Mouse (Mus musculus) liver, adult 2 months (tissue): ENCODE data around the gene Tex29. TPM values are rescaled to one million over a fixed set of nuclear protein-coding genes. Genes with fewer than 3 reads are reported as not detected.

Source experiments
- DNase-seq: peaks from one replicate; pipeline ENCODE4 v3.0.0-alpha.2; 2011; ENCODE audit warnings: low read depth, low spot score; ENCODE audit errors: extremely low read depth
- H3K27ac ChIP-seq: fragments of 200-500 bp; replicated peaks from 2 replicates; pipeline ENCODE4 v1.5.1; 2012; ENCODE audit warnings: low read depth, mild to moderate bottlenecking, control low read depth, inconsistent platforms, low read length; ENCODE audit not compliant: insufficient read depth
- H3K27me3 ChIP-seq: fragments of 200-500 bp; 2 replicates; pipeline ENCODE4 v1.6.1; 2012; ENCODE audit warnings: mild to moderate bottlenecking, moderate library complexity, low read length, inconsistent platforms; ENCODE audit not compliant: control insufficient read depth, insufficient read depth
- H3K36me3 ChIP-seq: fragments of 200-500 bp; 2 replicates; pipeline ENCODE4 v1.6.1; 2012; ENCODE audit warnings: low read length, inconsistent platforms; ENCODE audit not compliant: control insufficient read depth, insufficient read depth
- H3K4me1 ChIP-seq: fragments of 200-500 bp; 2 replicates; pipeline ENCODE4 v1.6.1; 2011; ENCODE audit warnings: low read length; ENCODE audit not compliant: control insufficient read depth, insufficient read depth
- H3K4me3 ChIP-seq: fragments of 200-500 bp; 2 replicates; pipeline ENCODE4 v1.5.1; 2011; ENCODE audit warnings: low read depth, mild to moderate bottlenecking, control low read depth, low read length, moderate library complexity; ENCODE audit not compliant: insufficient read depth
- H3K79me2 ChIP-seq: fragments of 200-500 bp; 2 replicates; pipeline ENCODE4 v1.6.1; 2012; ENCODE audit warnings: inconsistent platforms, mild to moderate bottlenecking, low read length, moderate library complexity; ENCODE audit not compliant: control insufficient read depth, insufficient read depth
- H3K9ac ChIP-seq: fragments of 200-500 bp; 2 replicates; pipeline ENCODE4 v1.6.1; 2012; ENCODE audit warnings: low read depth, mild to moderate bottlenecking, control low read depth, inconsistent platforms, low read length
- CTCF ChIP-seq: fragments of 200-500 bp; IDR thresholded peaks from 2 replicates; pipeline ENCODE4 v1.5.1; 2011; ENCODE audit warnings: low read depth, low read length, control low read depth
- POLR2A ChIP-seq: fragments of 200-500 bp; IDR thresholded peaks from 2 replicates; pipeline ENCODE4 v1.6.1; 2011; ENCODE audit warnings: low read length, control low read depth; ENCODE audit not compliant: insufficient read depth; ENCODE audit errors: extremely low read depth
- WGBS: fragments of 180-500 bp; shearing (Covaris S2); methylation state at CpG from one replicate; pipeline ENCODE4 v1.1.7; 2018; 5-methylcytosine and 5-hydroxymethylcytosine counted together
- polyA plus RNA-seq: library from polyadenylated mRNA; depleted of rRNA; stranded (reverse); fragments of >200 nt; gene quantifications from 2 replicates; pipeline ENCODE4 v1.2.3, GENCODE M21; 2012
- total RNA-seq: library from RNA; depleted of rRNA; stranded (reverse); fragments of >200 nt; gene quantifications from 2 replicates; pipeline ENCODE4 v1.2.3, GENCODE M21; 2014

The Tex29 gene
- total and polyA plus RNA-seq, 2 experiments, result not detected

DNA sequence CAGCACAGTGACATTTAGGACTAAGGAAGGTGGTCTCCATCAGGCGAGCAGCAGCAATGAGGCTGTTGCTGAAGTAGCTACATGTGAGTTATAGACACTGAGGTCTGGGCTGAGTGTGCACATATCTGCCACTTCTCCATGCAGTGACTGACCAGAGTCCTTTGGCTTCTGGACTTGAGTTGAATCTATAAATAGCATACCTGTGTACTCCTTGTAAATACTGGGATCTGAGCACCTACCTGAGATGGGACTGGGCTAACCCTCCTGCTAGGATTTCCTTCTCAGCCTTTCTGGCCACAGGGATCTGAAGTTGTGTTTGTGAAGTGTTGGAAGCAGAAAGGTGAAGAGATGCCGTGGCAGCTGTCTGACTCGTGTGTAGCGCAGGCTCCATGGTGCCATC is 7.1 kb upstream of the Tex29 start:
- H3K9ac ChIP-seq, result no peak overlapping the region
- peaks cover 19% of the 10 kb centered on the region for H3K36me3 ChIP-seq
- peaks cover 5% of the 10 kb centered on the region; the same call in 1 of the 2 replicates for H3K4me1 ChIP-seq
- H3K4me3 ChIP-seq, result no peak overlapping the region
- no peaks in the 10 kb centered on the region for H3K27me3 ChIP-seq
- no peak for DNase-seq
- no peak overlapping the region for H3K27ac ChIP-seq
- no peaks in the 10 kb centered on the region for H3K79me2 ChIP-seq
- TF ChIP-seq CTCF, result no peak
- no peak for TF ChIP-seq POLR2A
- WGBS, result 96% methylated on average over 4 of the region's 4 CpGs

- Histone ChIP-seq H3K79me2 (no peaks in the 10 kb centered on the region), H3K4me1 (peaks cover 5% of the 10 kb centered on the region; the same call in 1 of the 2 replicates), H3K4me3 (no peak overlapping the region), H3K9ac (no peak overlapping the region), H3K27ac (no peak overlapping the region), H3K27me3 (no peaks in the 10 kb centered on the region), H3K36me3 (peaks cover 19% of the 10 kb centered on the region; the same call in 1 of the 2 replicates)
- WGBS, result 93% methylated on average over 5 of the region's 5 CpGs
- no peak for DNase-seq
- TF ChIP-seq CTCF, result no peak
- no peak for TF ChIP-seq POLR2A
Measured at GRCm38 (mm10) chr8:11834200-11834599, 6.1 kb upstream of the Tex29 start.

DNA sequence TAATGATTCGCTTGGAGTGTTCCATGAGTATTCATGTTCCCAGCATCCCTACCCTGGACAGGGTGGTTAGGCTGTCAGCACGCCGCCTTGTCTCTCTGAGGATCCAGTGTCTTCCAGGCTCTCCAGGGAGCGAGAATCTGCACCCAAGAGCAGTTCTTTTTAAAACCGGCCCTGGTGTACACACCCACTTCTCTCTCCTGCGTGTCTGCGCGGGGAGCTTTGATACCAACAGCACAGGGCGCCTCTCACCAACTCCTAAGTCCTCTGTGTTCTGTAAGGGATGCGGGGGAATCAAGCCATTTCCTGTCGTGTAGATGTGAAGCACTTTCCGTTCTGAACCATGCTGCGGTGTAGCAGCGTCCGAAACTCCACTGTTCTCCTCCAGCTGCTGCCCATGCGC is 5.6 kb upstream of the Tex29 start:
- 90% methylated on average over 16 of the region's 16 CpGs for WGBS
- no peak overlapping the region for H3K4me3 ChIP-seq
- no peak overlapping the region for H3K9ac ChIP-seq
- no peaks in the 10 kb centered on the region for H3K79me2 ChIP-seq
- H3K27ac ChIP-seq, result no peak overlapping the region
- peaks cover 19% of the 10 kb centered on the region; the same call in 1 of the 2 replicates for H3K36me3 ChIP-seq
- TF ChIP-seq POLR2A, result no peak
- no peak for TF ChIP-seq CTCF
- no peaks in the 10 kb centered on the region for H3K27me3 ChIP-seq
- H3K4me1 ChIP-seq, result peaks cover 5% of the 10 kb centered on the region; the same call in 1 of the 2 replicates
- DNase-seq, result no peak

DNA sequence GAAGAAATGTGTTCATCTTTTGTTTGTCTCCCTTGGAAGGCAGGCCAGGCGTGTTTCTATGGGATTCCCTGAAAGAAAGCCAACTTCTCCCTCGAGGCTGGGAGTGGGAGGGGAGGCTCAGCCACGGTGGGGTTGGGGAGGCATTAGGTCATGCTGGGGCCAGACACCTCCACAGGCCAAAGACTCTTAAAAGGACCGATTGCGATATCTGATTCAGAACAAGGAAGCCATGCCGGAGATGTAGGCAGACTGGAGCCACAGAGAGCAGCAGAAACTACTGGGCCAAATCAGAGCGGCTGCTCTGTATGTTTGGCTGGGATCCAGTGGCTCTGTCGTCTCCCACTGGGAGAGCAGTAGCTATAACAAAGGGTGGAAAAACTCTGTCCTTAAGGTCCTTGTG is 1.3 kb downstream of the Tex29 start:
- H3K79me2 ChIP-seq, result no peaks in the 10 kb centered on the region
- DNase-seq, result no peak
- H3K4me3 ChIP-seq, result no peak overlapping the region
- 45% methylated on average over 8 of the region's 8 CpGs for WGBS
- no peak overlapping the region for H3K27ac ChIP-seq
- H3K27me3 ChIP-seq, result no peaks in the 10 kb centered on the region
- H3K4me1 ChIP-seq, result peaks cover 3% of the 10 kb centered on the region; the same call in 1 of the 2 replicates
- TF ChIP-seq CTCF (no peak), POLR2A (no peak)
- H3K9ac ChIP-seq, result no peak overlapping the region
- H3K36me3 ChIP-seq, result no peaks in the 10 kb centered on the region

DNA sequence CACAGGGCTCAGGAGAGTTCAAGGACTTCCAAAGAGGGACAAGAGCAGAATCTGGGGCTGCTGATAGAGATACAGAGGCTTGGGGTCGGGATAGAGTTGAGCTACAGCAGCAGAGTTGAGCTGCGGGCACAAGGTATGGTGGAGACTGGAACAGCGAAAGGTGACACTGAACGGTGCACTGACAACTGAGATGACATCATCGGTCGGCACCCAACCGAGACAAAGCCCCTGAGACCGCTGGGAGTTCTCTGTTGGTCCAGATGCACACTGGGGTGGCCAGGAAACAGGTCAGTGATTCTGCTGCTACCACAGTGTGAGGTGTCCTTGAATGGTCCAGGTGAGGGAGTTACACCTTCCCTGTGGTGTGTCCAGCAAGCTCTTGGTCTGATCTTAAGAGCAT is 2.5 kb downstream of the Tex29 start:
- TF ChIP-seq CTCF, result no peak
- TF ChIP-seq POLR2A, result no peak
- H3K27me3 ChIP-seq, result no peaks in the 10 kb centered on the region
- no peaks in the 10 kb centered on the region for H3K79me2 ChIP-seq
- H3K9ac ChIP-seq, result no peak overlapping the region
- H3K36me3 ChIP-seq, result no peaks in the 10 kb centered on the region
- WGBS, result 86% methylated on average over 8 of the region's 8 CpGs
- H3K4me1 ChIP-seq, result peaks cover 6% of the 10 kb centered on the region; the same call in 1 of the 2 replicates
- H3K27ac ChIP-seq, result no peak overlapping the region
- no peak overlapping the region for H3K4me3 ChIP-seq
- DNase-seq, result no peak

- 81% methylated on average over 13 of the region's 13 CpGs for whole genome bisulfite sequencing
Measured at GRCm38 (mm10) chr8:11843677-11844315, 3.5 kb downstream of the Tex29 start.

More at GRCm38 (mm10) chr8:11843677-11844315, 3.5 kb downstream of the Tex29 start:
- no peaks in the 10 kb centered on the region for H3K36me3 ChIP-seq
- H3K79me2 ChIP-seq, result no peaks in the 10 kb centered on the region
- no peak overlapping the region for H3K4me3 ChIP-seq
- no peaks in the 10 kb centered on the region for H3K27me3 ChIP-seq
- no peak for DNase-seq
- TF ChIP-seq CTCF, result no peak
- TF ChIP-seq POLR2A, result no peak
- H3K9ac ChIP-seq, result no peak overlapping the region
- H3K27ac ChIP-seq, result no peak overlapping the region
- H3K4me1 ChIP-seq, result peaks cover 6% of the 10 kb centered on the region; the same call in 1 of the 2 replicates
